Mouse (Mus musculus) testis, adult 2 months (tissue): ENCODE results near the gene Mras. TPM values are rescaled to one million over a fixed set of nuclear protein-coding genes. Genes with fewer than 3 reads are reported as not detected.

ENCODE experiments used
- H3K27ac ChIP-seq: fragments of 200-500 bp; 2 replicates; pipeline ENCODE4 v1.5.1; 2012; ENCODE audit warnings: low read depth, low read length; ENCODE audit not compliant: control insufficient read depth, insufficient read depth
- H3K27me3 ChIP-seq: fragments of 200-500 bp; 2 replicates; pipeline ENCODE4 v1.6.1; 2012; ENCODE audit warnings: mild to moderate bottlenecking, low read length, moderate library complexity; ENCODE audit not compliant: control insufficient read depth, insufficient read depth
- H3K36me3 ChIP-seq: fragments of 200-500 bp; 2 replicates; pipeline ENCODE4 v1.6.1; 2012; ENCODE audit warnings: mild to moderate bottlenecking, low read length; ENCODE audit not compliant: control insufficient read depth, insufficient read depth
- H3K4me1 ChIP-seq: fragments of 200-500 bp; 2 replicates; pipeline ENCODE4 v1.6.1; 2012; ENCODE audit warnings: low read length; ENCODE audit not compliant: control insufficient read depth, insufficient read depth
- H3K4me3 ChIP-seq: fragments of 200-500 bp; 2 replicates; pipeline ENCODE4 v1.5.1; 2012; ENCODE audit warnings: low read depth, mild to moderate bottlenecking, low read length, moderate library complexity, mixed read lengths; ENCODE audit not compliant: control insufficient read depth
- CTCF ChIP-seq: fragments of 200-500 bp; IDR thresholded peaks from 2 replicates; pipeline ENCODE4 v1.5.1; 2012; ENCODE audit warnings: low read depth, mild to moderate bottlenecking, inconsistent platforms, low read length, moderate library complexity; ENCODE audit not compliant: control insufficient read depth, insufficient read depth, insufficient replicate concordance
- POLR2A ChIP-seq: fragments of 200-500 bp; IDR thresholded peaks from 2 replicates; pipeline ENCODE4 v1.6.1; 2012; ENCODE audit warnings: low read depth, mild to moderate bottlenecking, inconsistent platforms, low read length, moderate library complexity; ENCODE audit not compliant: control insufficient read depth
- polyA plus RNA-seq: library from polyadenylated mRNA; depleted of rRNA; stranded (reverse); fragments of >200 nt; gene quantifications from 2 replicates; pipeline ENCODE4 v1.2.3, GENCODE M21; 2012

The Mras gene
- polyA plus RNA-seq, 1 experiment: 17.2 TPM

DNA sequence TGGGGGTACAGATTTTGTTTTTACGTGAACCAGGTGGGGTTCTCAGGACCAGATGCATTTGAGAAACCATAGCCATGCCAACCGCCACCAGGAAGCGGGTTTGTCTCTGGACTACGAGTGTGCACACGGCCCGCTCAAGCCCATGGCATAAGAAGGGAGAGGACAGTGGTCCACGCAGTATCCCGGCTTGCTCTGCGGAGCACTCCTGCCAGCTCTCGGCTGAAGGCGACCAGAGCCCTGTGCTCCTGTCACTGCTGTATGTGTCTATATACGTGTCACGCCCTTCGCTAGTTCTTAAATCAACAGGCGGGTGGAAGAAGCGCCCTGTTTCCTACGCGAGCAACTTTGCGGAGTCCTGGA lies 79.6 kb downstream of the Mras start:
- Histone ChIP-seq H3K36me3 (no peaks in the 10 kb centered on the region), H3K27me3 (peaks cover 2% of the 10 kb centered on the region; the same call in 1 of the 2 replicates), H3K4me1 (peaks cover 16% of the 10 kb centered on the region), H3K4me3 (peak overlapping the region; percentile 83), H3K27ac (no peak overlapping the region)
- no peak for TF ChIP-seq POLR2A
- no peak for TF ChIP-seq CTCF

DNA sequence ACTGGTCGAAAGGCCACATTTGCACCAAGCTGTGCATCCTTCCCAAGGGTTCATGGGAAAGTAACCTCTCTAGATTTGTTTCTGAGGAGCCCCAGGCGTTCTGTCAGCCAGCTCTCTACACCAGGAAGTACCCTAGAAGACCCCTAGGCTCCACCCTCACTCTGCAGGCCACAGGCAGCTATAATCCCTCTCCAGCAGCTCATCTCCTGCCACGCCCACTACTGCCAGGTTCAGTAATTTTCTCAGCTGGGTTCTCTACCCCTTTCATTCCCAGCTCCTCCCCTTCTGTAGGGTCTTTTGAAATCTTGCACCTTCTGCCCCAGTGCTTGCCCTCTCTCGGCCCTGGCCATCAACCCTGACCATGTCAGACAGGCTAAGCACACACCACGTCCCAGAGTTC lies 81.2 kb downstream of the Mras start:
- H3K27me3 ChIP-seq: peaks cover 2% of the 10 kb centered on the region; the same call in 1 of the 2 replicates
- TF ChIP-seq CTCF: no peak
- TF ChIP-seq POLR2A: no peak

DNA sequence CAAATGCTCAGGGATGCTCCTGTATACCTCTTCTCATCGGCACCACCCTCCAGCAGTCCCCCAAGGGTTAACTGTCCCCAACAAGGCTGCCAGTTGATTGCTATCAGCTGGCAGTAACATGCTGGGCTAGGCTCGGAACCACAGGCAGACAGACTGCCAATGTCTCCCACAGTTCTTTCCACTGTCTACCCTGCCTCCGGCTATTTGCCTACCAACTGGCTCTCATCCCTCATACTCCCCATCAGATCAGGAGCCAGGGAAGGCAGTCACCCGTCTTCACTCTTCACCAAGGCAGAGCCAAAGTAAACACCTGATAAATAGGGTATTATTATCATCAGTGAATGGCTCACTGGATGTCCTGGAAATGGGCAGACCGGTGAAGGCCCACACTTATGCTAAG lies 82.4 kb downstream of the Mras start:
- no peaks in the 10 kb centered on the region for H3K36me3 ChIP-seq
- H3K27me3 ChIP-seq: peaks cover 2% of the 10 kb centered on the region; the same call in 1 of the 2 replicates
- TF ChIP-seq CTCF: no peak
- no peak for TF ChIP-seq POLR2A
- no peak overlapping the region for H3K4me3 ChIP-seq
- H3K27ac ChIP-seq: no peak overlapping the region
- peaks cover 16% of the 10 kb centered on the region for H3K4me1 ChIP-seq

More for the DNA sequence above, 81.2 kb downstream of the Mras start:
- Histone ChIP-seq H3K4me1 (peaks cover 16% of the 10 kb centered on the region), H3K36me3 (no peaks in the 10 kb centered on the region), H3K27ac (no peak overlapping the region), H3K4me3 (no peak overlapping the region)

DNA sequence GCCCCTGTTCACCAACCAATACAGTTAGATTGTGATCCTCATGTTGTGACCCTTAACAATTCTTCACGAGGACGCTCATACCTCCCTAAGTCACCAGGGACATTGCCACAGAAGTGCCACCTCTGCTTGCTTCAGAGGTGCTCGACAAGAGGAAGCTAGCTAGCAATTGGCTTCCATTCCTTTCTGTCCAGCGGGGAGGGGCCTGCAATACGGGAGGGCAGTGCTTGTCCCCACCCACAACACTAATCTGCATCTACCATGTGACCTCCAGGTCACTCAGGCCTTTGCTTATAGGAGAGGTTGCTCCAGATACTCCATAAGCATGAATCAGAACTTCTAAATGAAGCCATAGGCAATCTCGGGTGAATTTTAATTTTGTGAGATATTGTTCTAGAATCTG lies 83.8 kb downstream of the Mras start:
- Histone ChIP-seq H3K27ac (no peak overlapping the region), H3K36me3 (no peaks in the 10 kb centered on the region), H3K4me1 (peaks cover 11% of the 10 kb centered on the region), H3K4me3 (no peak overlapping the region), H3K27me3 (peaks cover 1% of the 10 kb centered on the region; the same call in 1 of the 2 replicates)
- no peak for TF ChIP-seq POLR2A

DNA sequence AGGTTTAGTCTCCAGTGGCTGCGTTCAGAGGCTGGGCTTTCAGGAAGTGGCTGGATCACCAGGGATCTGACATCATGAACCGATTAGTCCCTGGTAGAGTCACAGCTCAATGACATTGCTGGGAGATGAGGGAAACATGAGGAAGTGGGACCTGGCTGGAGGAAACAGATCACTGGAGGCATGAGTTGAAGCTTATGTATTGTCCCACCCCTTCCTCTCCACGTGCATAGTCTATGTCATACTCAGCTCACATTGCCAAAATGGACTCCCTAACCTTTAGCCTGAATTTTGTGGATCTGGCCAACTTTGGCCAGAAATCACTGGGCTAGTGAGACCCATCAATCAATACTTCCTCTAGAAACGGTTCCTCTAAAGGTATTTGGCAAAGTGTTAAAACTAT lies 84.2 kb downstream of the Mras start:
- Histone ChIP-seq H3K27me3 (no peaks in the 10 kb centered on the region), H3K36me3 (no peaks in the 10 kb centered on the region), H3K27ac (no peak overlapping the region), H3K4me1 (peaks cover 8% of the 10 kb centered on the region), H3K4me3 (no peak overlapping the region)
- TF ChIP-seq CTCF (no peak), POLR2A (no peak)

DNA sequence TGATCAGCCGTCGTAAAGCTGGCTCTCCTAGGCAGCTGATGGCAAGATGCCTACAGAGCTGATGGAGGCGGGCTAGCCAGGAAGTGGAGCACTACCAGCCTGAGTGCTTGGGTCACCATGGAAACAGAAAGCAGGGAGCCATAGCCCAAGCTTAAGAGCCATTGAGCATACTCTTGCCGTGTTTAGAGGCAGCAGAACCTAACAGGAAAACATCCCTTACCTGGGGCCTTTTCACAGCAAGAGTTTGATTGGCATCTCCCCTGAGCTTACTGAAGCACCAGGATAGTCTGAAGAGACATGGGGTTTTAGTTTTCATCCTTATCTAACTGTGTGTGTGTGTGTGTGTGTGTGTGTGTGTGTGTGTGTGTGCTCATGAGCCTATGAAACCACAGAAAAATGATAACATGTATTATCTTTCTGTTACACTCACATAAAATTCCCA lies 91.8 kb downstream of the Mras start:
- H3K4me1 ChIP-seq: no peaks in the 10 kb centered on the region
- H3K4me3 ChIP-seq: no peak overlapping the region
- no peaks in the 10 kb centered on the region for H3K36me3 ChIP-seq
- no peaks in the 10 kb centered on the region for H3K27me3 ChIP-seq
- no peak overlapping the region for H3K27ac ChIP-seq
- TF ChIP-seq POLR2A: no peak

DNA sequence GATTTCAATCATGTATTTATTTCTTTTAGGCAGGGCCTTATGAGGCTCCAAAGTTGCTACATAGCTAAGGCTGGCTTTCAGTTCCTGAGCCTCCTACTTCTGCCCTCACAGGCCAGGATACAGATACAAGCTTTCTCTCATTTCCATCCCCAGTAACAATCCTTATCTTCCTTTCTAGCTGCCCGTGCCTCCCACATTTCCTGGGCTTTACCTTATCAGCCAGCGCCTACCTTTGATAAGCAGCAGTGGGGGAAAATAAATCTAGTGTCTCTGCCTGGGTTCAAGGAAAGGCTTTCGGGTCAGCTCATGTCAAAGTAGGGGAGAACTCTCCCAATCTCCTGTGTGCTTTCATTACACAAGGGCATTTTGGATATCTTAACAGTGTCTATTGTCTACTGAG lies 95.6 kb downstream of the Mras start:
- Histone ChIP-seq H3K27me3 (no peaks in the 10 kb centered on the region), H3K4me1 (no peaks in the 10 kb centered on the region), H3K36me3 (no peaks in the 10 kb centered on the region), H3K27ac (no peak overlapping the region), H3K4me3 (no peak overlapping the region)
- TF ChIP-seq CTCF: no peak
- no peak for TF ChIP-seq POLR2A

DNA sequence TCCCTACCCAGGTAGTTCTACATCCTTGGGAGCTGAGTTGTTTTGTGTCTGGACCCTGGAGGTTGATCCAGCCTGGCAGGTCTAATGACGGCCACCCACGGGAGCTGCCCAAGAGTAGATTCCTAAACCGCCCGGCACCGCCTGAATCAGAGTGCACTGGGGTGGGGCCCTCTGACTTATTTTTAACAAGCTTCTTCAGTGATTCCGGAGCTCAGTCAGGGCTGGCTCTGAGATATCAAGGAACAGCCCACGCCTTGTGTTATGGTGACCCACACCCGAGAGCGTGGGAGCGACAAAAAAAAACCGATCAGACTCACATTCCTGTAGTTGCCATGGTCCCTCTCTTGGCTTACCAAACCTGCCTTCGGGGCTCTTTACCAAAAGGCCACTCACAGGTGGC lies 97.1 kb downstream of the Mras start:
- TF ChIP-seq CTCF (no peak), POLR2A (no peak)
- no peak overlapping the region for H3K4me3 ChIP-seq

More for the DNA sequence above, 97.1 kb downstream of the Mras start:
- Histone ChIP-seq H3K27ac (no peak overlapping the region), H3K4me1 (peaks cover 2% of the 10 kb centered on the region; the same call in 1 of the 2 replicates), H3K36me3 (no peaks in the 10 kb centered on the region), H3K27me3 (no peaks in the 10 kb centered on the region)
